Mouse (Mus musculus): ENCODE results near the gene Itgb6.

DNA sequence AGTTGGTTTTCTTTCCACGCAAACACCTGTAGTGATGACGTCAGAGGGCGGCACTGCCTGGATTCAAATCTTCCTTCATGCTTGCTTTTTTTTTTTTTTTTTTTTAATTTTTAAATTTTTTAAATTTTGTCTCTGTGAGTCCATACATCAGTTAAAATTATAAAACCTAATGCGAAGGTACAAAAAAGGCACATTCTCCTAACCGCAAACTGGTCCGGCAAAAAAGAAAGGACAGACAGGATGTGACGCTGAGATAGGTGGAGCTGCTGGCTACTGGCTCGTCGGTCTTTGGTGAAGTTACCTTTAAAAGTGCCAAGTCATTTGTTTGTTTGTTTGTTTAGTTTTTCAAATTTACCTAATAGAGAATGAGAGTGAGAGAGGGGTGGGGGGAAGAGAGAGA, 28.8 kb upstream of the Itgb6 start:
- no peak for TF ChIP-seq CTCF (conservative IDR thresholded peaks at IDR 0.05; ENCODE audit: low read length)
- no peak for TF ChIP-seq NANOG (IDR thresholded peaks at IDR 0.05; ENCODE audit: borderline replicate concordance, low read length)
